Mouse (Mus musculus) liver, postnatal 0 days (tissue): ENCODE measurements around the gene Nkiras1.
"Not testable (repeated sequence)": the region's sequence is repeated elsewhere in the genome, so short reads cannot be mapped to it uniquely, and the experiment has no call there.

ENCODE experiments used
- CTCF ChIP-seq: sonication (generic); IDR thresholded peaks from 2 replicates; pipeline ENCODE4 v1.5.1; 2016; ENCODE audit warnings: antibody characterized with exemption, low read depth
- EP300 ChIP-seq: IDR thresholded peaks from 2 replicates; pipeline ENCODE4 v1.6.1; 2016; ENCODE audit warnings: antibody characterized with exemption, low read depth, mild to moderate bottlenecking

DNA sequence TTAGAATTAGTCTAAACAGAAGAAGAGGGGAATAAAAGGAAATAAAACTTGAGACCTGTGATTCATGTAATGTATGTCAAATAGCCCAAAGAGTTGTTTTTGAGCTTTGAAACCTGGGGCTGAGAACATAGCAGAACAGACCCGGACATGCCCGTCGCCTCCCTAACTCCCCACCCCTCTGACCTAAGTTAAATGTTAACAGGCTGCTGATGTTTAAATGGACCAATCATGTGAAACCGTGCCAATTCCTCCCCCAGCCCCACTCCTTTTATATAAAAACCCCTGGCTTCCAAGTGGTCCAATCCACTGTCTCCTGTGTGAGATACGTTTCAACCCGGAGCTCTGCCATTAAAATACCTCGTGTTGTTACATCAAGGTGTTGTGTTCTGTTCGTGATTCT lies 39.1 kb upstream of the Nkiras1 start:
- not testable (repeated sequence) for TF ChIP-seq CTCF, EP300
